In the genomic region with DNA sequence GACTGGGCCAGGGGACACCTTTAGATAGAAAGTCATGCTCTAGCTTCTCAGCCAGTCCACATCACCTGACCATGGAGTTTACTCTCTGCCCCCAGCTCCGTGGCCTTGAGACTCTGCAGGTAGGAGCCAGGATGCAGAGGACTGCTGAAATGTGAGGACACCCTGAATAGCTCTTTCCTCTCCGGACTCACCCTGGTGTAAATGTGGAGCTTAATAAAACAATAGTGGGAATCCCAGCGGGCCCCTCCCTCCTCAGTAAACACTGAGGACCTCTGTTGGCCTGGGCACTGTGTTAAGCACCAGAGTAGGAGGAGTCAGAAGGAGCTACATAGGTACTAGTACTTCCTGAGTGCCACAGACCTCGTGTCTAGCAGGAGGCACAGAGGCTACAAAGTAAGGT, we compare ENCODE assay signal across 8 mouse cellular contexts. TPM values are rescaled to one million over a fixed set of nuclear protein-coding genes. Genes with fewer than 3 reads are reported as not detected.
A peak's percentile ranks its signal among the peaks of the same experiment; 100 is the strongest.
DNase-seq lines count a peak whose midpoint lies in the region; ATAC-seq and TF ChIP-seq lines count a peak whose summit lies in the region.
"Had no signal": no experiment of that assay in that cellular context is flagged by ENCODE, and none has a peak within 500 bp of the region (broad histone marks: within the 10 kb centered on the region; RNA-seq: fewer than 3 reads in every experiment).

No protein-coding gene starts in this region.

- H3K9me3 ChIP-seq in kidney, postnatal 0 days (replicated peaks; ENCODE audit: low read length), result no peaks in the 10 kb centered on the region
- no peaks in the 10 kb centered on the region for H3K9me3 ChIP-seq in kidney, embryonic 14.5 days (ENCODE audit: control insufficient read depth, low read length)
- H3K9me3 ChIP-seq in stomach, embryonic 15.5 days, result no peaks in the 10 kb centered on the region
- H3K9me3 ChIP-seq: embryonic facial prominence, embryonic 15.5 days had no signal

- H3K9ac ChIP-seq in kidney, postnatal 0 days (ENCODE audit: low read depth, low read length), result no peak overlapping the region
- no peak overlapping the region for H3K9ac ChIP-seq in kidney, embryonic 14.5 days (ENCODE audit: low read depth, low read length)
- no peak overlapping the region for H3K9ac ChIP-seq in stomach, embryonic 15.5 days
- H3K9ac ChIP-seq: embryonic facial prominence, embryonic 15.5 days had no signal

- H3K36me3 ChIP-seq in kidney, postnatal 0 days (ENCODE audit: insufficient read depth, low read length), result no peaks in the 10 kb centered on the region
- no peaks in the 10 kb centered on the region for H3K36me3 ChIP-seq in kidney, embryonic 14.5 days (ENCODE audit: control insufficient read depth, insufficient read depth, low read length)
- no peaks in the 10 kb centered on the region for H3K36me3 ChIP-seq in stomach, embryonic 15.5 days
- H3K36me3 ChIP-seq: embryonic facial prominence, embryonic 15.5 days had no signal

- peaks cover 13% of the 10 kb centered on the region; the same call in 1 of the 2 replicates for H3K4me1 ChIP-seq in kidney, postnatal 0 days (replicated peaks; ENCODE audit: insufficient read depth, low read length)
- 0 out of 2 replicates have a peak, but pooled peaks cover 8% of the 10 kb centered on the region for H3K4me1 ChIP-seq in kidney, embryonic 14.5 days (ENCODE audit: control insufficient read depth, insufficient read depth, low read length)
- H3K4me1 ChIP-seq in bone marrow, adult 2 months (ENCODE audit: control insufficient read depth, insufficient read depth, low read length), result peaks cover 11% of the 10 kb centered on the region; the same call in 1 of the 2 replicates
- H3K4me1 ChIP-seq in stomach, embryonic 15.5 days, result peaks cover 30% of the 10 kb centered on the region

- H3K4me2 ChIP-seq in kidney, postnatal 0 days (ENCODE audit: low read length), result no peak overlapping the region
- no peak overlapping the region for H3K4me2 ChIP-seq in kidney, embryonic 14.5 days (replicated peaks; ENCODE audit: low read depth, low read length)
- H3K4me2 ChIP-seq in stomach, embryonic 15.5 days, result no peak overlapping the region
- H3K4me2 ChIP-seq: embryonic facial prominence, embryonic 15.5 days had no signal

- no peak for TF ChIP-seq CTCF in kidney, postnatal 0 days (IDR thresholded peaks at IDR 0.05; ENCODE audit: low read depth)
- TF ChIP-seq CTCF in bone marrow, adult 2 months (IDR thresholded peaks at IDR 0.05; ENCODE audit: control insufficient read depth, insufficient read depth, low read length), result no peak

- peak; percentile 43; the same call in 1 of the 2 replicates for ATAC-seq in kidney, postnatal 0 days (replicated peaks; ENCODE audit: low FRiP score, low read depth)
- no peak for ATAC-seq in kidney, embryonic 14.5 days (ENCODE audit: low FRiP score, low TSS enrichment)
- 0 out of 2 replicates have a peak, but pooled peaks have one; percentile 19 for ATAC-seq in stomach, embryonic 15.5 days (ENCODE audit: insufficient read depth, low FRiP score, low read depth)

- TF ChIP-seq POLR2A in bone marrow, adult 2 months (IDR thresholded peaks at IDR 0.05; ENCODE audit: borderline replicate concordance, control insufficient read depth, low read depth, low read length), result no peak

- H3K27ac ChIP-seq in kidney, postnatal 0 days, result peak overlapping the region; percentile 54; the same call in 1 of the 2 replicates
- H3K27ac ChIP-seq in kidney, embryonic 14.5 days (ENCODE audit: low read depth, low read length), result no peak overlapping the region
- H3K27ac ChIP-seq in bone marrow, adult 2 months (ENCODE audit: control insufficient read depth, insufficient read depth, low read depth, low read length, poor library complexity), result peak overlapping the region; percentile 70; the same call in 1 of the 2 replicates
- H3K27ac ChIP-seq in stomach, embryonic 15.5 days, result peak overlapping the region; percentile 42
- H3K27ac ChIP-seq: embryonic facial prominence, embryonic 15.5 days had no signal

- no peaks in the 10 kb centered on the region for H3K27me3 ChIP-seq in kidney, postnatal 0 days (ENCODE audit: insufficient read depth, low read length)
- H3K27me3 ChIP-seq in kidney, embryonic 14.5 days (ENCODE audit: control insufficient read depth, insufficient read depth, low read length), result no peaks in the 10 kb centered on the region
- H3K27me3 ChIP-seq in stomach, embryonic 15.5 days (replicated peaks), result no peaks in the 10 kb centered on the region
- H3K27me3 ChIP-seq: embryonic facial prominence, embryonic 15.5 days had no signal

- DNase-seq in kidney, postnatal 0 days (ENCODE audit: low spot score), result no peak
- peak; percentile 45 to 72 for DNase-seq in kidney, postnatal 25 days
- DNase-seq in cerebellum, adult 11-12 months, result no peak
- DNase-seq in thymus, postnatal 25 days, result no peak

- WGBS in kidney, postnatal 0 days, result 21% methylated on average over 4 of the region's 4 CpGs
- WGBS in kidney, embryonic 14.5 days, result 35% methylated on average over 4 of the region's 4 CpGs
- 58% methylated on average over 4 of the region's 4 CpGs for whole genome bisulfite sequencing in bone marrow, adult 2 months
- WGBS in stomach, embryonic 15.5 days, result 21% methylated on average over 4 of the region's 4 CpGs

- no peak overlapping the region for H3K4me3 ChIP-seq in kidney, postnatal 0 days (replicated peaks; ENCODE audit: low read depth, low read length)
- no peak overlapping the region for H3K4me3 ChIP-seq in kidney, embryonic 14.5 days (ENCODE audit: low read length)
- H3K4me3 ChIP-seq in bone marrow, adult 2 months (replicated peaks; ENCODE audit: control insufficient read depth, low read depth, low read length), result no peak overlapping the region
- no peak overlapping the region for H3K4me3 ChIP-seq in stomach, embryonic 15.5 days (replicated peaks)
- H3K4me3 ChIP-seq: embryonic facial prominence, embryonic 15.5 days had no signal

RNA-seq across cellular contexts. Expression of gene Acsl1, which starts 13.2 kb away (rescaled TPM):
- polyA plus RNA-seq in kidney, postnatal 0 days (2015; fragmentation: Nextera tagmentation; extraction: Ambion mirVana), result 47.0 and 49.7 TPM in 2 replicates
- 9.7 and 16.1 TPM in 2 replicates for polyA plus RNA-seq in kidney, embryonic 14.5 days (2014; fragmentation: Nextera tagmentation; extraction: Ambion mirVana)
- polyA plus RNA-seq in bone marrow, adult 2 months (2011; ENCODE audit: insufficient read depth, insufficient read length, low replicate concordance, missing spikeins), result 39.8 and 45.2 TPM in 2 replicates
- polyA plus RNA-seq in stomach, embryonic 15.5 days (2015; fragmentation: Nextera tagmentation; extraction: Ambion mirVana), result 24.1 and 25.7 TPM in 2 replicates

Comparison
In these comparisons a context has a peak if more than half of its experiments do, and no peak if none do; other contexts are left out.
1. DNase-seq: peak in kidney, postnatal 25 days (2 of 2); none in kidney, postnatal 0 days (single experiment), cerebellum, adult 11-12 months (single experiment) and thymus, postnatal 25 days (single experiment).